ENCODE assay signal across 39 mouse cellular contexts in genomic region chr12:111184476-111184875, GRCm38 (mm10). TPM values are rescaled to one million over a fixed set of nuclear protein-coding genes. Genes with fewer than 3 reads are reported as not detected.
"Had no signal": no experiment of that assay in that cellular context is flagged by ENCODE, and none has a peak within 500 bp of the region (broad histone marks: within the 10 kb centered on the region; RNA-seq: fewer than 3 reads in every experiment).

4930595D18Rik (minus strand) TSS chr12:111184491.

- ATAC-seq: hindbrain, postnatal 0 days; intestine, embryonic 16.5 days; liver, embryonic 12.5 days had no signal

- H3K4me3 ChIP-seq: gastrocnemius, adult 2 months; heart, embryonic 10.5 days; heart, embryonic 13.5 days; heart, embryonic 15.5 days; hindbrain, embryonic 13.5 days; hindbrain, embryonic 15.5 days; kidney, embryonic 15.5 days; left cerebral cortex, adult 2 months; limb, embryonic 13.5 days; limb, embryonic 15.5 days; liver, embryonic 12.5 days had no signal

- H3K27me3 ChIP-seq: heart, embryonic 13.5 days; heart, embryonic 15.5 days; hindbrain, embryonic 13.5 days; hindbrain, embryonic 15.5 days; kidney, embryonic 15.5 days; limb, embryonic 13.5 days; limb, embryonic 15.5 days; liver, embryonic 12.5 days had no signal

- H3K36me3 ChIP-seq: heart, embryonic 10.5 days; heart, embryonic 13.5 days; heart, embryonic 15.5 days; hindbrain, embryonic 13.5 days; hindbrain, embryonic 15.5 days; limb, embryonic 13.5 days; limb, embryonic 15.5 days had no signal

- DNase-seq: gastrocnemius, adult 2 months; gastrocnemius, postnatal 10 days; gastrocnemius, postnatal 25 days; heart, adult 11 months; heart, postnatal 14 days; heart, postnatal 36 days; kidney, adult 11 months; kidney, adult 2 months; kidney, adult 9 months; kidney, postnatal 14 days; kidney, postnatal 36 days; left cerebral cortex, postnatal 4 days had no signal

- H3K4me1 ChIP-seq: limb, embryonic 13.5 days; limb, embryonic 15.5 days had no signal

- H3K9me3 ChIP-seq: heart, embryonic 10.5 days; heart, embryonic 13.5 days; heart, embryonic 15.5 days; hindbrain, embryonic 13.5 days; hindbrain, embryonic 15.5 days; kidney, embryonic 15.5 days; limb, embryonic 13.5 days; limb, embryonic 15.5 days; liver, embryonic 12.5 days had no signal

RNA-seq across cellular contexts. Expression of gene 4930595D18Rik, which starts in this region (rescaled TPM):
- total RNA-seq: gastrocnemius, postnatal 25 days; heart, adult 8-10 months; heart, postnatal 14 days; heart, postnatal 36 days; hematopoietic stem cell, adult 5-6 weeks; hindbrain, postnatal 0 days; layer of hippocampus, adult 18-20 months; layer of hippocampus, postnatal 10 days; layer of hippocampus, postnatal 25 days; left cerebral cortex, adult 2 months; left cerebral cortex, postnatal 10 days; left cerebral cortex, postnatal 25 days; left cerebral cortex, postnatal 4 days; liver, adult 2 months had no signal
- polyA plus RNA-seq: frontal cortex, adult 2 months; heart, embryonic 10.5 days; heart, embryonic 13.5 days; heart, embryonic 15.5 days; heart, postnatal 0 days; hindbrain, embryonic 11.5 days; hindbrain, embryonic 15.5 days; hindbrain, postnatal 0 days; intestine, embryonic 14.5 days; intestine, embryonic 16.5 days; kidney, adult 2 months; kidney, embryonic 15.5 days; kidney, postnatal 0 days; large intestine, adult 2 months; limb, embryonic 11.5 days; limb, embryonic 13.5 days; limb, embryonic 15.5 days; liver, adult 2 months; liver, embryonic 12.5 days had no signal
